Mouse (Mus musculus) mammary gland, adult 2 months (tissue): ENCODE data around the gene Gm4201. TPM values are rescaled to one million over a fixed set of nuclear protein-coding genes. Genes with fewer than 3 reads are reported as not detected.

Experiments
- polyA plus RNA-seq: library from polyadenylated mRNA; depleted of rRNA; stranded (reverse); fragments of >200 nt; gene quantifications from 2 replicates; pipeline ENCODE4 v1.2.3, GENCODE M21; 2012; ENCODE audit warnings: low replicate concordance; rRNA removed

Gm4201 gene
- not detected in 2 replicates for polyA plus RNA-seq

GRCm38 (mm10) chr7:22565243-22565642 is at the start of gene Gm4201:
TSS of gene Gm4201 (minus strand) at chr7:22565343.

DNA sequence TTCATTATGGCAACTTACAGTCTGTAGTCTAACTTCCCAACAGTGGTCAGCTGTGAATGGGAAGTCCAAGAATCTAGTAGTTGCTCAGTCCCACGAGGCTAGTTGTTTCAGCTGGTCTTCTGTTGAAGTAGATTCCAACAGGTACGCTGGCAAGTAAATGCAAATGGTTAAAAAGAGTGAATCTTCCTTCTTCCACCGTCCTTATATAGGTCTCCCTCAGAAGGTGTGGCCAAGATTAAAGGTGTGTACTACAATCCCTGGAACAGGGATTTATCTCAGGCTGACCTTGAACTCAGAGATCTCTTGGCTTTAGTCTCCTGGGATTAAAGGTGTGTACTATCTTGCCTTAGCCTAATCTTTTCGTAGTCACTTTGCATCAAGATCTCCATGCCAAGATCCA is 22.9 kb upstream of the Gm4201 start, which contains the start of gene Gm4565:
TSS of gene Gm4565 (minus strand) at position 101 of the 400 bp plus-strand sequence.

GRCm38 (mm10) chr7:22534787-22535186 is 30.4 kb downstream of the Gm4201 start, which contains the start of gene Gm8677:
TSS of gene Gm8677 (minus strand) at chr7:22534887.

GRCm38 (mm10) chr7:22522667-22523066 is 42.5 kb downstream of the Gm4201 start, which contains the start of gene Vmn1r152:
TSS of gene Vmn1r152 (plus strand) at chr7:22522967.

Other genes with a start within 250 kb of the Gm4201 start
- gene Gm4187, start 235.6 kb downstream of the Gm4201 start, polyA plus RNA-seq: not detected in 2 replicates
- not detected in 2 replicates for gene Gm8660, start 194.3 kb downstream of the Gm4201 start, polyA plus RNA-seq
- gene Vmn1r148, start 151.8 kb downstream of the Gm4201 start, polyA plus RNA-seq: not detected in 2 replicates
- not detected in 2 replicates for gene Vmn1r149, start 127.1 kb downstream of the Gm4201 start, polyA plus RNA-seq
- gene Gm10665, start 101.3 kb downstream of the Gm4201 start, polyA plus RNA-seq: not detected in 2 replicates
- not detected in 2 replicates for gene Vmn1r151, start 65.7 kb downstream of the Gm4201 start, polyA plus RNA-seq
- not detected in 2 replicates for gene Vmn1r152, start 42.4 kb downstream of the Gm4201 start, polyA plus RNA-seq
- not detected in 2 replicates for gene Gm8677, start 30.5 kb downstream of the Gm4201 start, polyA plus RNA-seq
- not detected in 2 replicates for gene Gm4565, start 22.8 kb upstream of the Gm4201 start, polyA plus RNA-seq
- gene Vmn1r155, start 92.7 kb upstream of the Gm4201 start, polyA plus RNA-seq: not detected in 2 replicates
- not detected in 2 replicates for gene Gm8693, start 127.0 kb upstream of the Gm4201 start, polyA plus RNA-seq
- not detected in 2 replicates for gene Gm4567, start 154.4 kb upstream of the Gm4201 start, polyA plus RNA-seq
- gene Vmn1r157, start 196.4 kb upstream of the Gm4201 start, polyA plus RNA-seq: not detected in 2 replicates
- not detected in 2 replicates for gene Vmn1r158, start 225.4 kb upstream of the Gm4201 start, polyA plus RNA-seq